Mouse (Mus musculus) stomach, postnatal 0 days (tissue): ENCODE results near the gene Glcci1.

Experiments
- CTCF ChIP-seq: IDR thresholded peaks from 2 replicates; pipeline ENCODE4 v1.5.1; 2016; ENCODE audit warnings: antibody characterized with exemption, low read depth, mild to moderate bottlenecking, moderate library complexity
- EP300 ChIP-seq: optimal IDR thresholded peaks from 2 replicates; pipeline ENCODE3; 2016; ENCODE audit warnings: antibody characterized with exemption

- no peak for TF ChIP-seq CTCF
- no peak for TF ChIP-seq EP300
Observed at GRCm38 (mm10) chr6:8628715-8629267, 119.4 kb downstream of the Glcci1 start.
